Mouse (Mus musculus) intestine, embryonic 14.5 days (tissue): ENCODE data around the gene Magix. TPM values are rescaled to one million over a fixed set of nuclear protein-coding genes. Genes with fewer than 3 reads are reported as not detected.
"Not testable (repeated sequence)": the region's sequence is repeated elsewhere in the genome, so short reads cannot be mapped to it uniquely, and the experiment has no call there.

Experiments
- ATAC-seq: fragments of 200-750 bp; cut with Nextera tagmentation; replicated peaks from 2 replicates; pipeline ENCODE4 v1.8.0; 2017; ENCODE audit warnings: low read depth, moderate number of reproducible peaks, moderate TSS enrichment, moderate library complexity; ENCODE audit not compliant: low FRiP score, low TSS enrichment
- DNase-seq: peaks from one replicate; pipeline ENCODE4 v3.0.0-alpha.2; 2018; ENCODE audit warnings: low spot score
- H3K27ac ChIP-seq: fragments of 300-500 bp; sonication (generic); 2 replicates; pipeline ENCODE4 v1.5.1; 2014; ENCODE audit warnings: low read depth, mild to moderate bottlenecking, control low read depth
- H3K27me3 ChIP-seq: fragments of 300-500 bp; sonication (generic); replicated peaks from 2 replicates; pipeline ENCODE4 v1.6.1; 2014; ENCODE audit warnings: low read length, control low read depth; ENCODE audit not compliant: control insufficient read depth, insufficient read depth
- H3K36me3 ChIP-seq: fragments of 300-500 bp; sonication (generic); 2 replicates; pipeline ENCODE4 v1.6.1; 2014; ENCODE audit warnings: low read length, control low read depth; ENCODE audit not compliant: control insufficient read depth, insufficient read depth
- H3K4me1 ChIP-seq: fragments of 300-500 bp; sonication (generic); replicated peaks from 2 replicates; pipeline ENCODE4 v1.6.1; 2014; ENCODE audit warnings: low read length, control low read depth, mixed read lengths; ENCODE audit not compliant: control insufficient read depth, insufficient read depth
- H3K4me2 ChIP-seq: fragments of 300-500 bp; sonication (generic); 2 replicates; pipeline ENCODE4 v1.6.1; 2014; ENCODE audit warnings: low read length
- H3K4me3 ChIP-seq: fragments of 300-500 bp; sonication (generic); 2 replicates; pipeline ENCODE4 v1.5.1; 2014; ENCODE audit warnings: low read depth, low read length, control low read depth, mixed read lengths
- H3K9ac ChIP-seq: fragments of 300-500 bp; sonication (generic); 2 replicates; pipeline ENCODE4 v1.6.1; 2014; ENCODE audit warnings: mild to moderate bottlenecking, low read length
- H3K9me3 ChIP-seq: fragments of 300-500 bp; sonication (generic); 2 replicates; pipeline ENCODE4 v1.6.1; 2016; ENCODE audit warnings: low read length, control low read depth; ENCODE audit not compliant: control insufficient read depth
- WGBS: fragments of 180-500 bp; shearing (Covaris S2); extraction: QIAGEN DNeasy Blood & Tissue Kit; methylation state at CpG from one replicate; pipeline ENCODE4 v1.1.7; 2014; 5-methylcytosine and 5-hydroxymethylcytosine counted together
- polyA plus RNA-seq: library from polyadenylated mRNA; unstranded; fragments of >200 nt; fragmentation: Nextera tagmentation; extraction: Ambion mirVana; gene quantifications from 2 replicates; pipeline ENCODE4 v1.2.1, GENCODE M21; 2014

The Magix gene
- polyA plus RNA-seq, 1 experiment from 2014 or later = 0.57 TPM

DNA sequence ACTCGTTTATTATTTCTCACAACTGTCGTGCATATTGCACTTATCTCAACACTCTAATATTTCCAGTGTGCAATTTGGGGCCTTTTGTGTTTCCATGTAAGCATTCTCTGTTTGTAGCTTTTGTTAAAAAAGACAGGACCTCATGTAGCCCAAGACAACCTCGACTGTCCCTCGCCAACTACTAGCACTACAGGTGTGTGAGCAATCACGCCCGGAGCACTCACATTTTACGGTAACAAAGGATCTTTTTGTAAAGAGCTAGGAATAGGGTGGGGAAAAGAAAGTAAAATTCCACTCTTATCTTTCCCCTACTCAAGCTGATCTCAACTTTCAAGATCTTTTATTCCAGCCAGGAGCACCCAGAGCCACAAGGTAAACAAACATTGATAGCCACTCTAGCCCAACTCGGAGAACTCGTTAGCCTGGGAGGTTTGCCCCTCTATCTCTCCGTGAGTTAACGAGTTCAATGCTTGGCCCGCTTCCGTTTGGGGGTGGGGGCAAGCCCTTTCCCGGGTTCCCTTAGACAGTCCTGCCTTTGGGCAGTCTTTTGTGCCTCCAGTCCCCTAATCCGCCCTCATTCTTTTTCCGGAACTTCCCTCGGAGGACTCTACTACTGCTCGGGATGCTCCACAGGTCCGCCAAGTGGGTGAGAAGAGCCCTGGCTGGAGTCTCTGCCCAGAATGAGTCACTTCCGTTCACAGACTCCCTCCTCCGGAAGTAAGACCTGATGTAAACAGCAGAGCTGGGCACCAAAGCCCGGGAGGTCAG, 40.6 kb upstream of the Magix start, which contains the start of gene Gm45208:
Gm45208 (plus strand) TSS at position 732 of the 768 bp plus-strand sequence.
- Histone ChIP-seq H3K27ac (peak within 1 kb of the TSS; percentile 85), H3K4me2 (peak within 1 kb of the TSS; percentile 65), H3K36me3 (peaks cover 6% of the 10 kb centered on the region; the same call in 1 of the 2 replicates), H3K4me3 (peak within 1 kb of the TSS; percentile 58), H3K9ac (peak within 1 kb of the TSS; percentile 49), H3K27me3 (no peaks in the 10 kb centered on the region), H3K4me1 (no peaks in the 10 kb centered on the region), H3K9me3 (no peaks in the 10 kb centered on the region)
- DNase-seq = peak; percentile 91
- ATAC-seq = peak; percentile 91
- 14% methylated on average over 22 of the region's 22 CpGs for WGBS

DNA sequence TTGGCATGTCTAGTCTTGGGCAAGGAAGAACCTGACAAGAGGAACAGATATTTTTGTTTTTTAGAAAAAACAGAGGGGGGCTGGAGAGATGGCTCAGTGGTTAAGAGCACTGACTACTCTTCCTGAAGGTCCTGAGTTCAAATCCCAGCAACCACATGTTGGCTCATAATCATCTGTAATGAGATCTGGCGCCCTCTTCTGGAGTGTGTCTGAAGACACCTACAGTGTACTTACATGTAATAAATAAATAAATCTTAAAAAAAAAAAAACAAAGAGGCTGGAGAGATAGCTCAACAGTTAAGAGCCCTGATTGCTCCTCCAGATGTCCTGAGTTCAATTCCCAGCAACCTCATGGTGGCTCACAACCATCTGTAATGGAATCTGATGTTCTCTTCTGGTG, 35.0 kb upstream of the Magix start:
- not testable (repeated sequence) for ATAC-seq, H3K4me1 ChIP-seq

DNA sequence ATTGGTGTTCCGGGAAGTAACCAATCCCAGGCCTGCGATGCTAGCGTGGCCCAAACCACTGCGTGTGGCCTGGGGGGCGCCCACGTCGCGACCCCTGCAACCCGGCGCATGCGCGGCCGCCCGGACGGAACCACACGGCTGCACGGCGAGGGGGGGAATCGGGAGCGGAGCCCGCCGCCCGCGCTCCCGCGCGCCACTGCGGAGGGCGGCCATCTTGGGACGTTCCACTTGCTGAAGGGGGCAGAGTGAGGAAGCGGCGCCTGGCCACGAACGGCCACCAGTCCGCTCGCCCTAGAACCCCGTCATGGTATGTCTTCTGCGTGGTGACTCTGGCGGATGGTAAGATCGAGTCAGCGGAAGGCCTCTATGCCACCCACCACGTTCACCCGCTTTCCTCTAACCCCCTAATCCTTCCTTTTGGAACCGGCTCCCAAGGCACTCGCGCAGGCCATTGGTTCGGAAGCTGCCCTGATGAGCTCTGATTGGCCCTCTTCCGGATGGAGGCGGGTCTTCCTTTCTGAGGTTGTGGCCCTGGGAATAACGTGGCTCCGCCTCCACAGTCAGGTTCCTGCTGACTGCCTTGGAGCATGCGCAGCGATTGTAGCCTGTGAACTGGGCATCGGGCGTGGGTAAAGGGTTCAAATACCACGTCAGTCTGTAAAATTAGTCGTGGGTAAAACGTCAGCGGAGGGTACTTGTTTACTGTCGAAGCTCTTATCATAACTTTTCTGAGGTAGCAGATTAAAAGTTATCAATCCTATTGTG, 33.3 kb upstream of the Magix start, which contains the start of gene Wdr45:
Wdr45 (plus strand) TSS at position 199 of the 765 bp plus-strand sequence.
- peak; percentile 97 for ATAC-seq
- 15% methylated on average over 39 of the region's 60 CpGs for WGBS
- Histone ChIP-seq H3K9ac (0 out of 2 replicates have a peak within 1 kb of the TSS, but pooled peaks have one; percentile 25), H3K4me2 (peak within 1 kb of the TSS; percentile 47), H3K4me3 (peak within 1 kb of the TSS; percentile 36)
- not testable (repeated sequence) for H3K9me3 ChIP-seq, H3K36me3 ChIP-seq, H3K27ac ChIP-seq, H3K27me3 ChIP-seq, H3K4me1 ChIP-seq
- DNase-seq = peak; percentile 80

More for the DNA sequence above, 35.0 kb upstream of the Magix start:
- not testable (repeated sequence) for H3K9ac ChIP-seq, H3K27me3 ChIP-seq, H3K9me3 ChIP-seq, H3K36me3 ChIP-seq, H3K27ac ChIP-seq, DNase-seq, H3K4me3 ChIP-seq, H3K4me2 ChIP-seq
- WGBS = 29% methylated on average over 1 of the region's 1 CpGs

DNA sequence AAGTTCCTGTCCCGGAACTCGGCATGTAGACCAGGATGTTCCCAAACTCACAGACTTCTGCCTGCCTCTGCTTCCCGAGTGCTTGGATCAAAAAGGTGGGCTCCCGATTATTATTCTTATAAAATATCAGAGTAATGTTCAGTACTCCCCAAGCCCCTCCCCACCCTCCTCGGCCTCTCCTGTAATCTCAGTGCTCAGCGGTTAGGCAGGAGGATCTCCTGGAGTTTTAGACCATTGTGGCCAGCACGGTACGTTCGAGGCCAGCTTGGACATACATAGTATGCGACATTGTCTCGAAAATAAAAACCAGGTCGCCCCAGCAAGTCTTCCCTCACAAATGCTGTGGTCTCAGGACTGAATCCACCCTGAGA, 32.7 kb upstream of the Magix start:
- not testable (repeated sequence) for H3K27ac ChIP-seq, H3K4me1 ChIP-seq
- 21% methylated on average over 6 of the region's 12 CpGs for WGBS

DNA sequence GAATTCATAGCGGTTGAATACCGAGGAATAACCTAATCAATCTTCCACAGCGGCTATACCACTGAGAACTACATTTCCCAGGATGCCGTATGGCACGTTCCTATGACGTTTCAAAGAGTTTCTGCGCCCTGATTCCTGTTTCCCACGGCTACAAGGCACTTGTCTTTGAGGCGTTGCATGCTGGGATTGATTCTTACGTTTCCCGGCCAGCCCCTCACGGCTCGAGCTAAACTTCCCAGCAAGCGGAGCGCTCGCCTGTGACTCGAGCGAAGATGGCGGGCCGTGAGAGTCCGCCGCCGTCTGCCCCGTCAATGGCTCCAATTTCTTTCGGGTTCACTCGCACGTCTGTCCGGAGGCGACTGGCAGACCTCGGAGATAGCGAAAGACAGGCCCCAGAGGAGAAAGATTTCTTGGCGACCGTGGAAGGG, 15.9 kb upstream of the Magix start, which contains the start of gene Gpkow:
Gpkow (plus strand) TSS at position 178 of the 428 bp plus-strand sequence.
- ATAC-seq (peak; percentile 91), DNase-seq (peak; percentile 75)
- H3K27me3 ChIP-seq = no peaks in the 10 kb centered on the region
- WGBS = 6% methylated on average over 33 of the region's 33 CpGs
- peaks cover 5% of the 10 kb centered on the region; the same call in 1 of the 2 replicates for H3K36me3 ChIP-seq
- no peak within 1 kb of the TSS for H3K27ac ChIP-seq
- H3K9me3 ChIP-seq = no peaks in the 10 kb centered on the region
- H3K4me2 ChIP-seq = peak within 1 kb of the TSS; percentile 58
- H3K4me3 ChIP-seq = peak within 1 kb of the TSS; percentile 62
- no peaks in the 10 kb centered on the region for H3K4me1 ChIP-seq
- H3K9ac ChIP-seq = peak within 1 kb of the TSS; percentile 55

More for the DNA sequence above, 32.7 kb upstream of the Magix start:
- Histone ChIP-seq H3K4me3 (peak overlapping the region; percentile 36), H3K4me2 (peak overlapping the region; percentile 47), H3K9ac (0 out of 2 replicates have a peak overlapping the region, but pooled peaks have one; percentile 25)
- ATAC-seq = peak; percentile 54; the same call in 1 of the 2 replicates
- H3K36me3 ChIP-seq, H3K27me3 ChIP-seq, H3K9me3 ChIP-seq, DNase-seq: not testable (repeated sequence)

DNA sequence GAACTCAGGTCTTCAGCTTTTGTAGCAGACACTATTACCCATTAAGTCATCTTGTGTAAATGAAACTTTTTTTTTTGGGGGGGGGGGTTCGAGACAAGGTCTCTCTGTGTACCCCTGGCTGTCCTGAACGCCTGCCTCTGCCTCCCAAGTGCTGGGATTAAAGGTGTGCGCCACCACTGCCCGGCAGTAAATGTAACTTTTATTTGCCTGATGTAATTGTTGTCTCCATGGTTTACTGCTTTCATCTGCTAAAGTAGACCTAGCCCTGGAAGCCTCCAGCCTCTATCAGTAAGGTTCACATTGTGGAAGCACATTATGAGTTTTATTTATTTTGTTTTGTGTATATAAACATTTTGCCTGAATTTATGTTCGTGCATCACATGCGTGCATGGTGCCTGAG, 15.5 kb upstream of the Magix start:
- peak overlapping the region; percentile 62 for H3K4me3 ChIP-seq
- DNase-seq = no peak
- peak overlapping the region; percentile 41 for H3K4me2 ChIP-seq
- H3K9ac ChIP-seq = no peak overlapping the region
- no peaks in the 10 kb centered on the region for H3K27me3 ChIP-seq
- no peaks in the 10 kb centered on the region for H3K9me3 ChIP-seq
- peaks cover under 1% of the 10 kb centered on the region; the same call in 1 of the 2 replicates for H3K36me3 ChIP-seq
- 0 out of 2 replicates have a peak, but pooled peaks have one; percentile 47 for ATAC-seq
- no peaks in the 10 kb centered on the region for H3K4me1 ChIP-seq
- no peak overlapping the region for H3K27ac ChIP-seq
- 27% methylated on average over 6 of the region's 6 CpGs for WGBS

DNA sequence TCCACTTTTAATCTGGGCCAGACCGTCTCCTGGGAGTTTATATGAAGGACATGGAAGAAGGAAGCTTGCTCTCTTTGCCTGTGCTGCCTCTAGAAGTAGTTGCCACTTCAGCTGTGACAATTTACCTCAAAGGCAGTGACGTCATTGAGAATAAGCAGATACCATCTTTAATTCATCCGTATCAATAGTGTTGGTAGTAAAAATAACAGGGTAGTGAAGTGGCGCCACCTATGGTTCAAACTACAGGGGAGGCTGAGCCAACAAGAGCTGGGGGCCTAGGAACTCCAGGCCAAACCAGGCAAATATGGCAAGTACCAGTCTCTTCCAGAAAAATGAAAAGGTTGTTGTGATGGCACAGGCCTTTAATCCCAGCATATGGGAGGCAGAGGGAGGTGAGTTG, 11.8 kb upstream of the Magix start:
- WGBS = 34% methylated on average over 4 of the region's 4 CpGs
- Histone ChIP-seq H3K4me1 (no peaks in the 10 kb centered on the region), H3K4me2 (no peak overlapping the region), H3K4me3 (no peak overlapping the region), H3K27ac (no peak overlapping the region), H3K9me3 (no peaks in the 10 kb centered on the region), H3K27me3 (no peaks in the 10 kb centered on the region), H3K9ac (no peak overlapping the region), H3K36me3 (no peaks in the 10 kb centered on the region)
- no peak for ATAC-seq
- no peak for DNase-seq

DNA sequence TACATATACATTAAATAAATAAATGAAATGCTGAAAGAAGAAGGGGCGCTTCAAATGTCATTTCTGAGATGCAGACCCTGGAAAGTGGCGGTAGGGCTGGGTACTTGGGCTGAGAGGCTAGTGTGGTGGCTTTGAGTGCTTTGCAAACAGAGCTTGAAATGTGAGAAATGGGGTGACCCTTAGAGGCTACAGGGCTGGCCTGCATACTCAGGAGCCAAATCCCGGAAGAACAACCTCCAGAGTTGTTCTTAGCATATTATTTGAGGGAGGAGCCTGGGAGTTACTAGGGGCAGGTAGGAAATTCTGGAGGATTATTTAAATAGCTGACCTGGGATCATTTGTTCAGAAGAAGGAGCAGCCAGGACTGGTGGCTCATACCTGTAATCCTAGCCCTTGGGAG, 9.4 kb upstream of the Magix start:
- no peak overlapping the region for H3K9ac ChIP-seq
- 72% methylated on average over 3 of the region's 3 CpGs for WGBS
- ATAC-seq = no peak

More for the DNA sequence above, 9.4 kb upstream of the Magix start:
- Histone ChIP-seq H3K27me3 (no peaks in the 10 kb centered on the region), H3K27ac (no peak overlapping the region), H3K4me2 (no peak overlapping the region), H3K36me3 (no peaks in the 10 kb centered on the region), H3K9me3 (no peaks in the 10 kb centered on the region), H3K4me3 (no peak overlapping the region), H3K4me1 (no peaks in the 10 kb centered on the region)
- no peak for DNase-seq
